Mouse (Mus musculus): ENCODE measurements around the gene Eepd1. TPM values are rescaled to one million over a fixed set of nuclear protein-coding genes. Genes with fewer than 3 reads are reported as not detected.

Gene Eepd1
- total RNA-seq, 2 experiments from 2014 or later = 16.8 to 21.2 TPM

Other genes with a start within 250 kb of the Eepd1 start
- 100 to 1,000 TPM; 108 to 115 TPM for gene Sept7, start 229.1 kb upstream of the Eepd1 start, total RNA-seq (2021)